Mouse (Mus musculus) layer of hippocampus, adult 8-10 months (tissue): ENCODE results near the gene Usp47. TPM values are rescaled to one million over a fixed set of nuclear protein-coding genes. Genes with fewer than 3 reads are reported as not detected.

Experiments
- DNase-seq, 2 experiments: peaks; one replicate each; pipeline ENCODE4 v3.0.0; 2022; ENCODE audit warnings: low spot score in 2 of 2
- total RNA-seq, 4 experiments: library from RNA; stranded (reverse); gene quantifications; 2 replicates each; pipeline ENCODE4 v1.2.4; 2022

Gene Usp47
- total RNA-seq, 4 experiments from 2014 or later: 63.3 to 69.2 (median 66.6) TPM

- DNase-seq: no peak
Observed at GRCm38 (mm10) chr7:112120861-112121810, 97.8 kb downstream of the Usp47 start.

- DNase-seq: no peak
Observed at GRCm38 (mm10) chr7:112121866-112122500, 98.7 kb downstream of the Usp47 start.

- DNase-seq: peak in 1 of 2 experiments; percentile 44
Observed at GRCm38 (mm10) chr7:112123612-112124011, 100.3 kb downstream of the Usp47 start.

- no peak for DNase-seq
Observed at GRCm38 (mm10) chr7:112125625-112126260, 102.4 kb downstream of the Usp47 start.

GRCm38 (mm10) chr7:112127085-112127637, 103.9 kb downstream of the Usp47 start:
- no peak for DNase-seq

- DNase-seq: no peak
Observed at GRCm38 (mm10) chr7:112127954-112128353, 104.7 kb downstream of the Usp47 start.

GRCm38 (mm10) chr7:112128810-112129209, 105.5 kb downstream of the Usp47 start:
- DNase-seq: no peak

GRCm38 (mm10) chr7:112129851-112130250, 106.5 kb downstream of the Usp47 start:
- no peak for DNase-seq

GRCm38 (mm10) chr7:112130660-112131059, 107.4 kb downstream of the Usp47 start:
- DNase-seq: no peak

- DNase-seq: no peak
Observed at GRCm38 (mm10) chr7:112132005-112132404, 108.7 kb downstream of the Usp47 start.

GRCm38 (mm10) chr7:112133277-112133676, 110.0 kb downstream of the Usp47 start:
- no peak for DNase-seq

- no peak for DNase-seq
Observed at GRCm38 (mm10) chr7:112135161-112135560, 111.9 kb downstream of the Usp47 start.

GRCm38 (mm10) chr7:112136537-112136936, 113.2 kb downstream of the Usp47 start:
- DNase-seq: no peak

GRCm38 (mm10) chr7:112138168-112138508, 114.8 kb downstream of the Usp47 start:
- no peak for DNase-seq

- no peak for DNase-seq
Observed at GRCm38 (mm10) chr7:112138509-112139405, 115.5 kb downstream of the Usp47 start.

GRCm38 (mm10) chr7:112140725-112141124, 117.4 kb downstream of the Usp47 start:
- DNase-seq: no peak

- no peak for DNase-seq
Observed at GRCm38 (mm10) chr7:112142616-112143015, 119.3 kb downstream of the Usp47 start.

- DNase-seq: no peak
Observed at GRCm38 (mm10) chr7:112143090-112143500, 119.8 kb downstream of the Usp47 start.

GRCm38 (mm10) chr7:112143978-112144377, 120.7 kb downstream of the Usp47 start:
- DNase-seq: no peak

- DNase-seq: no peak
Observed at GRCm38 (mm10) chr7:112144646-112145179, 121.4 kb downstream of the Usp47 start.
